Mouse (Mus musculus): ENCODE measurements around the gene Tigd4.

Gene Tigd4

GRCm38 (mm10) chr3:84615050-84615855 is 21.9 kb downstream of the Tigd4 start:
- peak; percentile 17 for DNase-seq

GRCm38 (mm10) chr3:84615856-84616225 is 22.5 kb downstream of the Tigd4 start:
- DNase-seq = no peak

- DNase-seq = no peak
These were observed 25.3 kb downstream of the Tigd4 start for GRCm38 (mm10) chr3:84618627-84619026.

GRCm38 (mm10) chr3:84619056-84619455 is 25.7 kb downstream of the Tigd4 start:
- DNase-seq = no peak

GRCm38 (mm10) chr3:84619725-84620124 is 26.4 kb downstream of the Tigd4 start:
- no peak for DNase-seq

- no peak for DNase-seq
These were observed 28.7 kb downstream of the Tigd4 start for GRCm38 (mm10) chr3:84622026-84622425.

- no peak for DNase-seq
These were observed 38.2 kb downstream of the Tigd4 start for GRCm38 (mm10) chr3:84631586-84631985.

GRCm38 (mm10) chr3:84637095-84637494 is 43.7 kb downstream of the Tigd4 start:
- no peak for DNase-seq

GRCm38 (mm10) chr3:84637890-84638578 is 44.7 kb downstream of the Tigd4 start:
- no peak for DNase-seq

- no peak for DNase-seq
These were observed 45.5 kb downstream of the Tigd4 start for GRCm38 (mm10) chr3:84638858-84639257.

GRCm38 (mm10) chr3:84639767-84640500 is 46.6 kb downstream of the Tigd4 start:
- no peak for DNase-seq

GRCm38 (mm10) chr3:84640536-84640935 is 47.2 kb downstream of the Tigd4 start:
- no peak for DNase-seq

- no peak for DNase-seq
These were observed 48.0 kb downstream of the Tigd4 start for GRCm38 (mm10) chr3:84641391-84641790.

GRCm38 (mm10) chr3:84642942-84643341 is 49.6 kb downstream of the Tigd4 start:
- DNase-seq = no peak

- DNase-seq = no peak
These were observed 52.0 kb downstream of the Tigd4 start for GRCm38 (mm10) chr3:84645156-84646006.

GRCm38 (mm10) chr3:84646007-84646290 is 52.6 kb downstream of the Tigd4 start:
- DNase-seq = no peak

- no peak for DNase-seq
These were observed 53.0 kb downstream of the Tigd4 start for GRCm38 (mm10) chr3:84646331-84646845.
